Mouse (Mus musculus) limb, embryonic 12.5 days (tissue): ENCODE measurements around the gene Cetn4. TPM values are rescaled to one million over a fixed set of nuclear protein-coding genes. Genes with fewer than 3 reads are reported as not detected.
A peak's percentile ranks its signal among the peaks of the same experiment; 100 is the strongest.

ENCODE experiments used
- ATAC-seq: fragments of 200-750 bp; cut with Nextera tagmentation; 2 replicates; pipeline ENCODE4 v1.8.0; 2017; ENCODE audit warnings: low read depth, moderate TSS enrichment; ENCODE audit not compliant: insufficient number of reproducible peaks, insufficient read depth, low FRiP score, low TSS enrichment
- H3K27ac ChIP-seq: fragments of 300-500 bp; sonication (generic); 2 replicates; pipeline ENCODE4 v1.5.1; 2016; ENCODE audit warnings: mild to moderate bottlenecking, moderate library complexity
- H3K27me3 ChIP-seq: fragments of 300-500 bp; sonication (generic); 2 replicates; pipeline ENCODE4 v1.6.1; 2016; ENCODE audit warnings: mild to moderate bottlenecking, moderate library complexity
- H3K36me3 ChIP-seq: fragments of 300-500 bp; sonication (generic); 2 replicates; pipeline ENCODE4 v1.6.1; 2016; ENCODE audit warnings: mild to moderate bottlenecking, moderate library complexity
- H3K4me1 ChIP-seq: fragments of 300-500 bp; sonication (generic); replicated peaks from 2 replicates; pipeline ENCODE4 v1.6.1; 2016
- H3K4me2 ChIP-seq: fragments of 300-500 bp; sonication (generic); 2 replicates; pipeline ENCODE4 v1.6.1; 2016; ENCODE audit warnings: mild to moderate bottlenecking, moderate library complexity
- H3K4me3 ChIP-seq: fragments of 300-500 bp; sonication (generic); replicated peaks from 2 replicates; pipeline ENCODE4 v1.5.1; 2016; ENCODE audit warnings: mild to moderate bottlenecking
- H3K9ac ChIP-seq: fragments of 300-500 bp; sonication (generic); replicated peaks from 2 replicates; pipeline ENCODE4 v1.6.1; 2016; ENCODE audit warnings: mild to moderate bottlenecking, moderate library complexity
- H3K9me3 ChIP-seq: fragments of 300-500 bp; sonication (generic); 2 replicates; pipeline ENCODE4 v1.6.1; 2016; ENCODE audit warnings: mild to moderate bottlenecking, moderate library complexity
- WGBS: fragments of 180-500 bp; shearing (Covaris S2); methylation state at CpG from one replicate; pipeline ENCODE4 v1.1.7; 2016; 5-methylcytosine and 5-hydroxymethylcytosine counted together
- polyA plus RNA-seq: library from polyadenylated mRNA; unstranded; fragments of >200 nt; fragmentation: Nextera tagmentation; extraction: Ambion mirVana; gene quantifications from 2 replicates; pipeline ENCODE4 v1.2.1, GENCODE M21; 2016

Cetn4 gene
- 3.5 and 3.7 TPM in 2 replicates for polyA plus RNA-seq

- Histone ChIP-seq H3K4me1 (peaks cover 8% of the 10 kb centered on the region; the same call in 1 of the 2 replicates), H3K4me3 (peak within 1 kb of the TSS; percentile 80), H3K27ac (peak within 1 kb of the TSS; percentile 85), H3K9ac (peak within 1 kb of the TSS; percentile 86), H3K4me2 (peak within 1 kb of the TSS; percentile 67), H3K36me3 (no peaks in the 10 kb centered on the region; the same call in 1 of the 2 replicates), H3K27me3 (no peaks in the 10 kb centered on the region), H3K9me3 (no peaks in the 10 kb centered on the region)
- ATAC-seq: peak; percentile 100
- WGBS: under 1% methylated on average over 54 of the region's 54 CpGs
These were observed at the start of gene Cetn4, which contains the start of gene Bbs12 for GRCm38 (mm10) chr3:37312370-37312941. Gene Cetn4 (minus strand): TSS chr3:37312708. Gene Bbs12 (plus strand): TSS chr3:37312554.

- H3K4me3 ChIP-seq: no peak overlapping the region
- H3K4me1 ChIP-seq: no peaks in the 10 kb centered on the region
- no peak overlapping the region for H3K4me2 ChIP-seq
- no peaks in the 10 kb centered on the region for H3K9me3 ChIP-seq
- no peak overlapping the region for H3K9ac ChIP-seq
- no peaks in the 10 kb centered on the region for H3K27me3 ChIP-seq
- no peak for ATAC-seq
- H3K27ac ChIP-seq: no peak overlapping the region
- WGBS: 82% methylated on average over 9 of the region's 9 CpGs
- no peaks in the 10 kb centered on the region for H3K36me3 ChIP-seq
These were observed 48.2 kb upstream of the Cetn4 start for GRCm38 (mm10) chr3:37360729-37361128.

GRCm38 (mm10) chr3:37354737-37355136 is 42.2 kb upstream of the Cetn4 start:
- no peak for ATAC-seq
- Histone ChIP-seq H3K27ac (peak overlapping the region; percentile 79), H3K27me3 (peaks cover 2% of the 10 kb centered on the region; the same call in 1 of the 2 replicates), H3K4me2 (no peak overlapping the region), H3K36me3 (no peaks in the 10 kb centered on the region), H3K4me1 (peaks cover 15% of the 10 kb centered on the region), H3K4me3 (no peak overlapping the region), H3K9me3 (no peaks in the 10 kb centered on the region), H3K9ac (no peak overlapping the region)
- WGBS: 53% methylated on average over 1 of the region's 1 CpGs

GRCm38 (mm10) chr3:37353951-37354481 is 41.5 kb upstream of the Cetn4 start:
- H3K4me3 ChIP-seq: no peak overlapping the region
- peak overlapping the region; percentile 79 for H3K27ac ChIP-seq
- no peaks in the 10 kb centered on the region for H3K36me3 ChIP-seq
- H3K4me2 ChIP-seq: 0 out of 2 replicates have a peak overlapping the region, but pooled peaks have one; percentile 8
- peaks cover 22% of the 10 kb centered on the region for H3K4me1 ChIP-seq
- peak; percentile 82 for ATAC-seq
- H3K9ac ChIP-seq: no peak overlapping the region
- H3K9me3 ChIP-seq: no peaks in the 10 kb centered on the region
- peaks cover 9% of the 10 kb centered on the region for H3K27me3 ChIP-seq
- 21% methylated on average over 10 of the region's 10 CpGs for WGBS

- Histone ChIP-seq H3K4me3 (no peak overlapping the region), H3K4me2 (no peak overlapping the region), H3K9ac (no peak overlapping the region), H3K4me1 (peaks cover 31% of the 10 kb centered on the region), H3K27me3 (peaks cover 34% of the 10 kb centered on the region), H3K27ac (no peak overlapping the region), H3K9me3 (no peaks in the 10 kb centered on the region), H3K36me3 (no peaks in the 10 kb centered on the region)
- no peak for ATAC-seq
- WGBS: 75% methylated on average over 7 of the region's 7 CpGs
These were observed 37.9 kb upstream of the Cetn4 start for GRCm38 (mm10) chr3:37350386-37350785.

GRCm38 (mm10) chr3:37349166-37349548 is 36.6 kb upstream of the Cetn4 start:
- no peaks in the 10 kb centered on the region for H3K9me3 ChIP-seq
- H3K9ac ChIP-seq: peak overlapping the region; percentile 86; the same call in 1 of the 2 replicates
- no peaks in the 10 kb centered on the region for H3K36me3 ChIP-seq
- H3K4me2 ChIP-seq: peak overlapping the region; percentile 97
- H3K27ac ChIP-seq: no peak overlapping the region
- ATAC-seq: no peak
- H3K4me3 ChIP-seq: peak overlapping the region; percentile 83
- WGBS: 9% methylated on average over 8 of the region's 8 CpGs
- peaks cover 24% of the 10 kb centered on the region for H3K4me1 ChIP-seq
- H3K27me3 ChIP-seq: peaks cover 34% of the 10 kb centered on the region

GRCm38 (mm10) chr3:37348221-37349165 is 36.0 kb upstream of the Cetn4 start, which contains the start of gene Fgf2:
Gene Fgf2 (plus strand): TSS chr3:37348346.
- WGBS: under 1% methylated on average over 74 of the region's 75 CpGs
- peak; percentile 64; the same call in 1 of the 2 replicates for ATAC-seq
- H3K9me3 ChIP-seq: no peaks in the 10 kb centered on the region
- H3K4me1 ChIP-seq: peaks cover 17% of the 10 kb centered on the region
- peak within 1 kb of the TSS; percentile 83 for H3K4me3 ChIP-seq
- H3K27me3 ChIP-seq: peaks cover 34% of the 10 kb centered on the region
- peak within 1 kb of the TSS; percentile 86 for H3K9ac ChIP-seq
- H3K4me2 ChIP-seq: peak within 1 kb of the TSS; percentile 97
- no peaks in the 10 kb centered on the region for H3K36me3 ChIP-seq
- H3K27ac ChIP-seq: no peak within 1 kb of the TSS

GRCm38 (mm10) chr3:37347671-37348070 is 35.2 kb upstream of the Cetn4 start:
- no peak for ATAC-seq
- Histone ChIP-seq H3K4me3 (peak overlapping the region; percentile 83; the same call in 1 of the 2 replicates), H3K36me3 (no peaks in the 10 kb centered on the region), H3K4me1 (peaks cover 16% of the 10 kb centered on the region), H3K9ac (no peak overlapping the region), H3K27me3 (peaks cover 34% of the 10 kb centered on the region), H3K4me2 (peak overlapping the region; percentile 97), H3K9me3 (no peaks in the 10 kb centered on the region), H3K27ac (no peak overlapping the region)
- WGBS: 37% methylated on average over 9 of the region's 9 CpGs

- WGBS: 72% methylated on average over 5 of the region's 5 CpGs
These were observed 30.3 kb upstream of the Cetn4 start for GRCm38 (mm10) chr3:37342811-37343210.

GRCm38 (mm10) chr3:37341110-37341509 is 28.6 kb upstream of the Cetn4 start:
- no peaks in the 10 kb centered on the region for H3K4me1 ChIP-seq
- 66% methylated on average over 5 of the region's 5 CpGs for WGBS
- ATAC-seq: no peak
- H3K36me3 ChIP-seq: no peaks in the 10 kb centered on the region
- no peaks in the 10 kb centered on the region for H3K9me3 ChIP-seq
- H3K4me2 ChIP-seq: no peak overlapping the region
- H3K4me3 ChIP-seq: no peak overlapping the region
- H3K27me3 ChIP-seq: 0 out of 2 replicates have a peak, but pooled peaks cover 3% of the 10 kb centered on the region
- H3K27ac ChIP-seq: no peak overlapping the region
- H3K9ac ChIP-seq: no peak overlapping the region

More at GRCm38 (mm10) chr3:37342811-37343210, 30.3 kb upstream of the Cetn4 start:
- H3K4me3 ChIP-seq: no peak overlapping the region
- peaks cover 17% of the 10 kb centered on the region for H3K27me3 ChIP-seq
- no peaks in the 10 kb centered on the region for H3K9me3 ChIP-seq
- no peaks in the 10 kb centered on the region for H3K36me3 ChIP-seq
- no peak overlapping the region for H3K27ac ChIP-seq
- H3K9ac ChIP-seq: no peak overlapping the region
- H3K4me1 ChIP-seq: peaks cover 4% of the 10 kb centered on the region
- ATAC-seq: no peak
- no peak overlapping the region for H3K4me2 ChIP-seq

- Histone ChIP-seq H3K36me3 (no peaks in the 10 kb centered on the region), H3K4me3 (no peak overlapping the region), H3K27ac (no peak overlapping the region), H3K4me1 (no peaks in the 10 kb centered on the region), H3K9ac (no peak overlapping the region), H3K9me3 (no peaks in the 10 kb centered on the region), H3K4me2 (no peak overlapping the region), H3K27me3 (no peaks in the 10 kb centered on the region)
- 92% methylated on average over 4 of the region's 4 CpGs for WGBS
- no peak for ATAC-seq
These were observed 21.5 kb upstream of the Cetn4 start for GRCm38 (mm10) chr3:37334053-37334452.
